Mouse (Mus musculus) midbrain, embryonic 10.5 days (tissue): Measurements from ENCODE around the gene Erbb2. TPM values are rescaled to one million over a fixed set of nuclear protein-coding genes. Genes with fewer than 3 reads are reported as not detected.
"Not testable (repeated sequence)": the region's sequence is repeated elsewhere in the genome, so short reads cannot be mapped to it uniquely, and the experiment has no call there.

Source experiments
- DNase-seq: peaks from one replicate; pipeline ENCODE4 v3.0.0-alpha.2; 2017; ENCODE audit warnings: low spot score
- H3K27ac ChIP-seq: fragments of 300-500 bp; sonication (generic); replicated peaks from 2 replicates; pipeline ENCODE4 v1.5.1; 2016; ENCODE audit warnings: mild to moderate bottlenecking
- H3K27me3 ChIP-seq: fragments of 300-500 bp; sonication (generic); 2 replicates; pipeline ENCODE4 v1.6.1; 2016; ENCODE audit warnings: low read depth, mild to moderate bottlenecking; ENCODE audit not compliant: poor library complexity, severe bottlenecking
- H3K36me3 ChIP-seq: fragments of 300-500 bp; sonication (generic); 2 replicates; pipeline ENCODE4 v1.6.1; 2016; ENCODE audit warnings: mild to moderate bottlenecking, moderate library complexity
- H3K4me1 ChIP-seq: fragments of 300-500 bp; sonication (generic); 2 replicates; pipeline ENCODE4 v1.6.1; 2016
- H3K4me3 ChIP-seq: fragments of 300-500 bp; sonication (generic); 2 replicates; pipeline ENCODE4 v1.5.1; 2016; ENCODE audit warnings: mild to moderate bottlenecking, moderate library complexity
- H3K9me3 ChIP-seq: fragments of 300-500 bp; sonication (generic); replicated peaks from 2 replicates; pipeline ENCODE4 v1.6.1; 2016; ENCODE audit warnings: mild to moderate bottlenecking
- WGBS: fragments of 180-500 bp; shearing (Covaris S2); methylation state at CpG from one replicate; pipeline ENCODE4 v1.1.7; 2016; 5-methylcytosine and 5-hydroxymethylcytosine counted together
- polyA plus RNA-seq: library from polyadenylated mRNA; unstranded; fragments of >200 nt; fragmentation: Nextera tagmentation; extraction: Ambion mirVana; gene quantifications from 2 replicates; pipeline ENCODE4 v1.2.1, GENCODE M21; 2016

Erbb2 gene
- polyA plus RNA-seq, 1 experiment from 2014 or later = 21.8 TPM

DNA sequence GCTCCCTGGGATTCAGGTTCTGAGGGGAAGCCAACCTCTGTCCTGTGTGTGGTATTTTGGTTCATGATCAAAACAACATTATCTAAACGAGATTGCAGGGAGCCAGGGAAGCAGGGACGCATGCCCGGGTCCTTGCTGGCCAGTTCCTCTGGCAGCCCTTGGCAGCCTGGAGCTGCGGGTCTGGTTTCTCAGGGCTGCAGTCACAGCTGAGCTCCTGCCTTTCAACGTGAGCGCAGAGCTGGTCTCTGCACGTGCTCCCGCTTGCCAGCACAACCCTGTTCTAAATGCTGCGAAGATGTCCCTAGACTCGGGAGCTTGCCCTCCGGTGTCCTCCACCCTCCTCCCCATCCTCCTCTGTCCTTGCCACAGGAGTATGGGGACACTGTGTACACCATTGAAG is 34.5 kb upstream of the Erbb2 start:
- 92% methylated on average over 11 of the region's 11 CpGs for WGBS
- no peak overlapping the region for H3K27ac ChIP-seq
- peaks cover 86% of the 10 kb centered on the region for H3K36me3 ChIP-seq
- H3K4me3 ChIP-seq = no peak overlapping the region
- no peak for DNase-seq
- no peaks in the 10 kb centered on the region for H3K9me3 ChIP-seq
- H3K4me1 ChIP-seq = peaks cover 6% of the 10 kb centered on the region
- H3K27me3 ChIP-seq = no peaks in the 10 kb centered on the region

GRCm38 (mm10) chr11:98379379-98379778 is 32.9 kb upstream of the Erbb2 start:
- peaks cover 76% of the 10 kb centered on the region for H3K36me3 ChIP-seq
- H3K27ac ChIP-seq = no peak overlapping the region
- peaks cover 4% of the 10 kb centered on the region; the same call in 1 of the 2 replicates for H3K4me1 ChIP-seq
- WGBS = 88% methylated on average over 7 of the region's 7 CpGs
- H3K27me3 ChIP-seq = peaks cover 12% of the 10 kb centered on the region
- DNase-seq = no peak
- H3K9me3 ChIP-seq = no peaks in the 10 kb centered on the region
- H3K4me3 ChIP-seq = no peak overlapping the region

- H3K27ac ChIP-seq = no peak overlapping the region
- H3K36me3 ChIP-seq = peaks cover 68% of the 10 kb centered on the region
- H3K4me1 ChIP-seq = peaks cover 5% of the 10 kb centered on the region; the same call in 1 of the 2 replicates
- no peak for DNase-seq
- H3K4me3 ChIP-seq = no peak overlapping the region
- H3K27me3 ChIP-seq = peaks cover 20% of the 10 kb centered on the region
- H3K9me3 ChIP-seq = no peaks in the 10 kb centered on the region
- WGBS = 82% methylated on average over 6 of the region's 6 CpGs
Observed at GRCm38 (mm10) chr11:98380106-98380505, 32.2 kb upstream of the Erbb2 start.

GRCm38 (mm10) chr11:98381651-98382050 is 30.6 kb upstream of the Erbb2 start:
- Histone ChIP-seq H3K27ac (no peak overlapping the region), H3K4me1 (peaks cover 10% of the 10 kb centered on the region), H3K4me3 (no peak overlapping the region), H3K27me3 (peaks cover 35% of the 10 kb centered on the region), H3K9me3 (no peaks in the 10 kb centered on the region), H3K36me3 (peaks cover 53% of the 10 kb centered on the region)
- DNase-seq = no peak
- 92% methylated on average over 2 of the region's 2 CpGs for WGBS

- H3K27me3 ChIP-seq = peaks cover 43% of the 10 kb centered on the region
- H3K27ac ChIP-seq, DNase-seq, H3K9me3 ChIP-seq, H3K4me3 ChIP-seq: not testable (repeated sequence)
- H3K36me3 ChIP-seq = peaks cover 45% of the 10 kb centered on the region
- peaks cover 12% of the 10 kb centered on the region for H3K4me1 ChIP-seq
- WGBS = 40% methylated on average over 2 of the region's 2 CpGs
Observed at GRCm38 (mm10) chr11:98382405-98382804, 29.9 kb upstream of the Erbb2 start.

DNA sequence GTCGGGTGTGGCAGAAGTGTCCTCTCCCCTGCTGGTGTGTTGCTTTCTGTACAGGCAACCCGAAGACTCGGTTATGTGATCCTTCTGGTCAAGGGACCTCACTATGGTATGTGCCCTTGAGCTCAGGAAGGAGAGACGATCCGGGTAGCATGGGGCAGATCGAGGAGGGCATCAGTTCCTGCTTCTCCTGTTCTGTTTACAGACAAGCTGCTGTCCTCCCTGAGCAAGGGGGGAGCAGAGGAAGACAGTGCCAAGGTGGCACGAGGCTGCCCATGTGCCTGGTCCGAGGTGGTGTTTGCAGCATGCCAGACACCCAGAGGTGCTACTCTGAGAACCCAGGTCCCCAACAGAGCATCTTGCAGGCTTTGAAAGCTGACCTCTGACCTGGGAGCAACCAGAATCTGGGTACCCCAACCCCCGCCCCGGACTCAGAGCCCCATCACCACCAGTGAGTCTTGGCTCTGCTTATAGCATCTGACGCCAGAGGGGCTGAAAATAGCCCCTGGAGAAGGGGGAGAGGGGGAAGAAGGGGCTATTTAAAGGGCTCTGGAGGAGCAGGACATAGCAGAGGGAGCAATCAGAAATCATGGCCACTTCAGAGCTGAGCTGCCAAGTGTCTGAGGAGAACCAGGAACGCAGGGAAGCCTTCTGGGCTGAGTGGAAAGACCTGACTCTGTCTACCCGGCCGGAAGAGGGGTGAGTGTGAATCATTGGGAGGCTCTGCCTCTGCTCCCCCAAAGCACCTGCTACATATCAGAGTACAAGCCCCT is 28.8 kb upstream of the Erbb2 start, which contains the start of gene Tcap:
Gene Tcap (plus strand): TSS at position 551 of the 770 bp plus-strand sequence.
- H3K9me3 ChIP-seq = no peaks in the 10 kb centered on the region
- H3K27me3 ChIP-seq = peaks cover 53% of the 10 kb centered on the region
- peaks cover 14% of the 10 kb centered on the region for H3K4me1 ChIP-seq
- WGBS = 67% methylated on average over 14 of the region's 14 CpGs
- peaks cover 35% of the 10 kb centered on the region for H3K36me3 ChIP-seq
- no peak within 1 kb of the TSS for H3K4me3 ChIP-seq
- DNase-seq = no peak
- no peak within 1 kb of the TSS; the same call in 1 of the 2 replicates for H3K27ac ChIP-seq

- peaks cover 27% of the 10 kb centered on the region for H3K36me3 ChIP-seq
- no peak overlapping the region for H3K4me3 ChIP-seq
- H3K9me3 ChIP-seq = no peaks in the 10 kb centered on the region
- no peak overlapping the region; the same call in 1 of the 2 replicates for H3K27ac ChIP-seq
- no peak for DNase-seq
- WGBS = 72% methylated on average over 20 of the region's 20 CpGs
- peaks cover 61% of the 10 kb centered on the region for H3K27me3 ChIP-seq
- H3K4me1 ChIP-seq = peaks cover 22% of the 10 kb centered on the region
Observed at GRCm38 (mm10) chr11:98384216-98384615, 28.1 kb upstream of the Erbb2 start.

DNA sequence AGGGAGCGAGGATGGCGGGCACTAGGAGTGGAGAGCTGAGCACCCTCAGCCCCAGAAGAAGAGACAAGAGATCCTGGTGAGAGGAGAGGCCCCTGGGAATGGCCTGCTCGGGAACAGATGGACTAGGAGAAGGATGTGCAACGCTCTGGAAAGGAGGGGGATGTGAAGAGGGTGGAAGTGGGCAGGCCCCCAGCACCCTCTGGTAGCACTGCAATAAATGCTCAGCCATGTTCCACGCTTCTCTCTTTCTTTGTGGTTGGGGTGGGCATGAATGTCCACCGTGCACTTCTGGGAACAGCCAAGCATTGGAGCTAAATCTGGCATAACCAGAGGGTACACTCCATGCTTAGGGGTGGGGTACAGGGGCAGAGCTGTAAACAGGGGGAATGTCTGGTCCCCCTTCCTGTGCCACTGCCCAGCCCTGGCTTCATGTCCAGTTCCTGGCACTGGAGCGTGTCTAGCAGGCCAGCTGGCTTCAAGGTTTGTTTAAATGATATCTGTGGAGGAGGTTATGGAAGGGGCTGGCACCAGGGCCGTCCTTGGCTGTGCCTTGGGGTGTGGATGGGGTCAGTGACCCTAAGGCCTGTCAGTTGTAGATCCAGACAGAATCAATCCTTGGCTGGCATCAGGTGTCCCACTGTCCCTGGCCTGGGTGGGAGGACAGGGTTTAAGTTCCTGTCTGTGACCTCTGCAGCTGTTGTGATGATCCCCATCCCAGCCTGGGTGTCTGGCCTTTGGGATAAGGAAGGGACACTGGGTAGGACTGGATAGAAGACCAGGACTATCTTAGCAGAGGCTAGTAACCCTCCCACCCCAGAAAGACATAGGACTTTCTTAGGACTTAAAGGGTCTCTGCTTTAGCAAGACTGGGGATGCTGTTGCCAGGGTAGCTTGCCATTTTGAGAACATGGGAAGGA is 27.3 kb upstream of the Erbb2 start:
- no peaks in the 10 kb centered on the region for H3K9me3 ChIP-seq
- no peak for DNase-seq
- H3K36me3 ChIP-seq = peaks cover 20% of the 10 kb centered on the region
- 71% methylated on average over 8 of the region's 8 CpGs for WGBS
- peaks cover 27% of the 10 kb centered on the region for H3K4me1 ChIP-seq
- H3K27me3 ChIP-seq = peaks cover 68% of the 10 kb centered on the region
- no peak overlapping the region for H3K4me3 ChIP-seq
- H3K27ac ChIP-seq = no peak overlapping the region

GRCm38 (mm10) chr11:98385638-98386585 is 26.4 kb upstream of the Erbb2 start, which contains the start of gene Pnmt:
Pnmt (plus strand) TSS chr11:98386450.
- H3K27ac ChIP-seq = no peak within 1 kb of the TSS
- peaks cover 27% of the 10 kb centered on the region for H3K4me1 ChIP-seq
- no peak within 1 kb of the TSS for H3K4me3 ChIP-seq
- H3K27me3 ChIP-seq = peaks cover 78% of the 10 kb centered on the region
- DNase-seq = no peak
- WGBS = 56% methylated on average over 25 of the region's 25 CpGs
- no peaks in the 10 kb centered on the region for H3K9me3 ChIP-seq
- peaks cover 10% of the 10 kb centered on the region for H3K36me3 ChIP-seq

- H3K27me3 ChIP-seq = peaks cover 85% of the 10 kb centered on the region
- WGBS = 16% methylated on average over 24 of the region's 24 CpGs
- H3K4me1 ChIP-seq = peaks cover 27% of the 10 kb centered on the region
- H3K36me3 ChIP-seq = peaks cover 5% of the 10 kb centered on the region
- DNase-seq = no peak
- H3K9me3 ChIP-seq = no peaks in the 10 kb centered on the region
- H3K4me3 ChIP-seq = no peak overlapping the region
- H3K27ac ChIP-seq = no peak overlapping the region
Observed at GRCm38 (mm10) chr11:98386596-98386995, 25.7 kb upstream of the Erbb2 start.

DNA sequence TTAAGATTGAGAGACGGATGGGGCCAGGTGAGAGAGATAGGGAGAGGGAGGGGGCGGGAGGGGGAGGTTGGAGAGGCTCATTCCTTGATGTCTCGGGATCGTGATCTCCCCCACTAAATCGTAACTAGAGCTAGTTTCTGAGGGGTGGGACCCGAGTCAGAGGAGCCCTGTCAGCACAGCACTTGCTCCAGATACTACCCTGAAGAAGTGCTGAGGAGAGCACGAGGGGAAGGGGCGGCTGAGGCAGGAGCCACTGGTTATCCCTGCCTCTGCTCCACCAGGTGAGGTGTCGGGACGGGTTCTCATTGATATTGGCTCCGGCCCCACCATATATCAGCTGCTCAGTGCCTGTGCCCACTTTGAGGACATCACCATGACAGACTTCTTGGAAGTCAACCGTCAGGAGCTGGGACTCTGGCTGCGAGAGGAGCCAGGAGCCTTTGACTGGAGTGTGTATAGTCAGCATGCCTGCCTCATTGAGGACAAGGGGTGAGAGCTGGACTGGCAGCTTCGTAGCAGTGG is 25.2 kb upstream of the Erbb2 start:
- H3K27me3 ChIP-seq = peaks cover 90% of the 10 kb centered on the region
- no peak overlapping the region for H3K4me3 ChIP-seq
- no peak for DNase-seq
- H3K9me3 ChIP-seq = no peaks in the 10 kb centered on the region
- no peak overlapping the region for H3K27ac ChIP-seq
- 54% methylated on average over 14 of the region's 14 CpGs for WGBS
- no peaks in the 10 kb centered on the region for H3K36me3 ChIP-seq
- H3K4me1 ChIP-seq = peaks cover 31% of the 10 kb centered on the region

DNA sequence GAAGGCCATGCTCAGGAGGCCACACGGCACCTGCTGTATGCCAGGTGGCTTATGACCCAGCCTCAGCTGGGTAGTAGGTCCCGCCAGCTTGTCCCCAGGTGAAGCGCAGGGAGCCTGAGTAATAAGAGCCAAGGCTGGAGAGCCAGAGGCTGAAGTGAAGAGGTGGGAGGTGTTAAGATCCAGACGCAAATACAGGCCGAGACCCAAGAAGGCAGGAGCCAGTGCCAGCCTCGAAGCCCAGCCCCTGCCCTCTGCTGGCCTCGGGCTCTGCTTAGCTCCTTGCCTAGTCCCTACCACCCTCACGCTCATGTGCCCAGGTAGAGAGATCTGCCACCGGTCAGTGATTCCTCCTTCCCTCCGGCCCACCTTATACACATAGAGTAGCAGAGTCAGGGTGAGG is 24.0 kb upstream of the Erbb2 start:
- Histone ChIP-seq H3K9me3 (no peaks in the 10 kb centered on the region), H3K36me3 (no peaks in the 10 kb centered on the region), H3K4me3 (no peak overlapping the region), H3K27me3 (peaks cover 96% of the 10 kb centered on the region), H3K4me1 (peaks cover 37% of the 10 kb centered on the region), H3K27ac (no peak overlapping the region)
- WGBS = 70% methylated on average over 10 of the region's 10 CpGs
- no peak for DNase-seq
